Mouse (Mus musculus) B cell, adult 62 days (primary cell): ENCODE data around the gene Acox1. TPM values are rescaled to one million over a fixed set of nuclear protein-coding genes. Genes with fewer than 3 reads are reported as not detected.

ENCODE experiments used
- total RNA-seq: library from RNA; stranded (reverse); gene quantifications from 4 replicates; pipeline ENCODE4 v1.2.4, GENCODE M21; 2023

The Acox1 gene
- 28.1 to 37.5 TPM (median 32.6 TPM) in 4 replicates for total RNA-seq

GRCm38 (mm10) chr11:116198639-116199531 lies at the start of gene Acox1, which contains the start of gene Ten1:
TSS of gene Acox1 (minus strand) at chr11:116199045.
TSS of gene Ten1 (plus strand) at chr11:116198855.

GRCm38 (mm10) chr11:116237742-116238395 lies 39.0 kb upstream of the Acox1 start, which contains the start of gene Evpl:
TSS of gene Evpl (minus strand) at chr11:116238077.

GRCm38 (mm10) chr11:116167884-116168439 lies 30.9 kb downstream of the Acox1 start, which contains the start of gene Fbf1:
TSS of gene Fbf1 (minus strand) at chr11:116168166.

GRCm38 (mm10) chr11:116138468-116139138 lies 60.2 kb downstream of the Acox1 start, which contains the start of gene Mrpl38:
TSS of gene Mrpl38 (minus strand) at chr11:116138868.

GRCm38 (mm10) chr11:116130488-116131205 lies 68.2 kb downstream of the Acox1 start, which contains the start of gene Trim65:
TSS of gene Trim65 (minus strand) at chr11:116131128.

GRCm38 (mm10) chr11:116127156-116127980 lies 71.5 kb downstream of the Acox1 start, which contains the start of gene Trim47:
TSS of gene Trim47 (minus strand) at chr11:116127210.

Other genes starting within 250 kb of the Acox1 start
- gene Itgb4, start 224.3 kb downstream of the Acox1 start, total RNA-seq, result 0.18 to 1.8 TPM (median 0.19 TPM) in 3 of 4 replicates, not detected in the other
- 17.5 to 20.1 TPM (median 19.0 TPM) in 4 replicates for gene Galk1, start 186.3 kb downstream of the Acox1 start, total RNA-seq
- 3,317 to 3,559 TPM (median 3,439 TPM) in 4 replicates for gene H3f3b, start 171.1 kb downstream of the Acox1 start, total RNA-seq
- gene Unk, start 168.7 kb downstream of the Acox1 start, total RNA-seq, result 81.4 to 104 TPM (median 94.5 TPM) in 4 replicates
- 51.9 to 63.8 TPM (median 57.8 TPM) in 4 replicates for gene Unc13d, start 121.1 kb downstream of the Acox1 start, total RNA-seq
- gene Wbp2, start 112.0 kb downstream of the Acox1 start, total RNA-seq, result 281 to 313 TPM (median 301 TPM) in 4 replicates
- 0.36 to 2.8 TPM (median 0.91 TPM) in 4 replicates for gene Trim47, start 71.8 kb downstream of the Acox1 start, total RNA-seq
- 34.0 to 37.5 TPM (median 35.3 TPM) in 4 replicates for gene Trim65, start 67.9 kb downstream of the Acox1 start, total RNA-seq
- 55.2 to 60.4 TPM (median 56.1 TPM) in 4 replicates for gene Mrpl38, start 60.2 kb downstream of the Acox1 start, total RNA-seq
- 34.0 to 40.7 TPM (median 37.1 TPM) in 4 replicates for gene Fbf1, start 30.9 kb downstream of the Acox1 start, total RNA-seq
- 44.4 to 61.0 TPM (median 49.8 TPM) in 4 replicates for gene Ten1, start 190 bp downstream of the Acox1 start, total RNA-seq
- gene Evpl, start 39.0 kb upstream of the Acox1 start, total RNA-seq, result 0.09 to 0.27 TPM (median 0.23 TPM) in 4 replicates
- gene Srp68, start 75.2 kb upstream of the Acox1 start, total RNA-seq, result 52.0 to 58.7 TPM (median 55.8 TPM) in 4 replicates
- gene Galr2, start 81.9 kb upstream of the Acox1 start, total RNA-seq, result not detected in 4 replicates
- 55.3 to 60.5 TPM (median 56.7 TPM) in 4 replicates for gene Exoc7, start 108.2 kb upstream of the Acox1 start, total RNA-seq
- 1.3 to 2.1 TPM (median 1.5 TPM) in 4 replicates for gene Foxj1, start 136.4 kb upstream of the Acox1 start, total RNA-seq
- 45.1 to 57.7 TPM (median 48.2 TPM) in 4 replicates for gene Rnf157, start 214.0 kb upstream of the Acox1 start, total RNA-seq
- 75.7 to 83.7 TPM (median 81.5 TPM) in 4 replicates for gene Ubald2, start 235.0 kb upstream of the Acox1 start, total RNA-seq